Mouse (Mus musculus): ENCODE results near the gene Olfr353.

Gene Olfr353

DNA sequence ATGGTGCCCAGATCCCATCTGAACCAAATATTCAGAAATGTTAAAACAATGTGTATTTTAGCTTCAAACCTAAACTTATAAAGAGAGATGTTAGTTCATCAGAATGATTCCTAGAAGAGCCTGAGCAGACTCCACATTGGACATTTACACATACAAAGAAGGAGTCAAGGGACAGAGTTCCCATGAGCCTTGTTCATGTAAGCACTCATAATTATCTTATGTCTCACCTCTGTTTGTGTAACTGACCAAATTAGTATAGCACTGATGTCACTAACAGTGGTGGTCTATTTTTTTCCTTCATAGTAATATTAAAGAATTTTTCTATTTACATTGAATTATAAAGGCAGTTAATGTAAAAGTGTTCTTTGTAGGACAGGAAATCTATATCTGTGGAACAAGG is at the start of gene Olfr353:
Olfr353 (minus strand) TSS at position 101 of the 400 bp plus-strand sequence.
- no peak for DNase-seq (ENCODE audit: low read depth, low spot score)

DNA sequence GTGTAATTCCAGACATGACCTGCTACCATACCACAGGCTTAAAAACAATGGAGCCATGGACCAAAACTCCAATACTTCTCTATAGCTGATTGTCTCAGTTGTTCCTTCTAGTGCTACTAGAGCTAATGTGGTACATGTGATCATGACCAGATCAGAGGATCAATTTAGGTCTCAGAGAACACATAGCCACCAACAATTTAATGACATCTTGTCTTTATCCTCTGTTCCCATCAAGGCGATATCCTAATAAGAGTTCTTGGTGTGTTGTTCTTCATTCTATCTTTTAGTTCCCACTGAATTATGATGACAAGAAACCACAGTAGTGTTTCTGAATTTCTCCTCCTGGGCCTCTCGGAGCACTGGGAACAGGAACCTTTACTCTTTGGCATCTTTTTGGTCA is 44.1 kb upstream of the Olfr353 start, which contains the start of gene Olfr356:
Olfr356 (plus strand) TSS at position 301 of the 400 bp plus-strand sequence.
- DNase-seq (ENCODE audit: low read depth, low spot score), result no peak

DNA sequence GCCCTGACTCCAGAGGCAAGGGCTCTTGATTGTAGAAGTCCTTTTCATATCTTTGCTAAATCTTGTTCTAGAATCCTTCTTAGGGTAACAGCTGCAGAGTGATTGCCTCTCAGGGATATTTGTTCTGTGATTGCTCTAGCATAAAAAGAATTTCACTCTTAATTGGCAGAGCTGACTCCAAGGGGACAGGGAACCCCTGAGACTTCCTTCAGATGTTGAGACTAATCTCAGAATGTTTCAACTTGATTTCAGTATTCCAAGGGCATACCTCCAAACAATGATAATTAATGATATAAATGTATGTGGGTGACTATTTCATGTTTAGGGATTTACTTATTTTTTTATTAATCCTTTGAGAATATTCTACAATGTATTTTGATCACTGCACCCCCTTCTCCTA is 36.1 kb upstream of the Olfr353 start, which contains the start of gene Olfr355:
Olfr355 (minus strand) TSS at position 101 of the 400 bp plus-strand sequence.
- no peak for DNase-seq (ENCODE audit: low read depth, low spot score)

DNA sequence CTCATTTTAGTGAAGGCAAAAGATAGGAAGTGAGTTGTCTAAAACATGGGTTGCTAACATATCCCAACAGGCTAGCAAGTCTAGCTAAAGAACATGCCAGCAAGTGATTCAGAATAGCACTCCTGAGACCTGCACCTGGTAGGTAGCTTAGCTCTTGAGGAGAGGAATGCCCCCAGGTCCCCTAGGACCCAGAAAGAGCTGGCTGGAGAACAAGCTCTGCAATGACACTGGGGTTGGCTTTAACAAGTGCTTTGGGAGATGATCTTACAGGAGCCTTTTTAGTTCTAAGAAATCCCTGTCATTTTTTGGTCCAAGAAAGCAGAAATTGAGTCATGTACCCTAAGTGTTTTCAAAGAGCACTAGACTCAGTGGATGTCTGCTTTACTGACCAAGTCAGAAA is 12.6 kb upstream of the Olfr353 start, which contains the start of gene Olfr354:
Olfr354 (plus strand) TSS at position 301 of the 400 bp plus-strand sequence.
- DNase-seq (ENCODE audit: low read depth, low spot score), result no peak

DNA sequence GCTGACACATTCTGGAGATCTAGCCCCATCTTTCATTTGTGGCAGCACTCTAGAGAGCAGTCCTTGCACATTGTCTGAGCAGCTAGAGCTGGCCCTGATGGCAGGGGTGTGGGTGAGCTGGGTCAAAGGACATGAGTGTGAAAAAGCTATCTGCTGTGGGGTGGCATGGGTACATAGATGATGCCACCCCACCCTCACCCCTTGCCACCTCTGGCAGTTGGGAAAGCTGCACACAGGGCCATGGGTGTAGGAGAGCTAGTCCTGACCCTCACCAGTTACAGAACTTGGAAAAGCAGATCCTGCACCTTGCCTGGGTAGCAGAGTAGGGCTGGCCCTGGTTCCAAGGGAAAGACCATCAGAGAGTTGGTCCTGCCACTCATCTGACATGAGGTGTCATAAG is 4.4 kb upstream of the Olfr353 start:
- DNase-seq (ENCODE audit: low read depth, low spot score), result no peak

DNA sequence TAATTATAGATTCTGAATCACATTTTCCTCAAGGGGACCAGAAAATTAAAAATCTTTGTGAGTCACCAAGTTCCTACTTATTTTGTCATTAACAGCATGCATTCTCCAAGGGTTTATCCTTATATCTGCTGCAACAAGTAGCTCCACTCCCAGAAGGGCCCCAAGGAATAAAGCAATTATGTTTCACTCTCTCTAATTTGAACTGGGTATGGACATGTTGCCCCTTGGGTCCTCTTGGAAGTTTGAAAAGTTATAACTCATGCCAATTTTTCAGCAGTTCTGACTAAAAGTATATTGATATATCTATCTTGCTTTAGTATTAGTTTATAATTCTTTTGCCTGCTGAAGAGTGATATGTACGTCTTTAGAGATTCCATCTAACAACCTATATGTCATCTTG is 24.6 kb downstream of the Olfr353 start, which contains the start of gene Olfr352:
Olfr352 (plus strand) TSS at position 301 of the 400 bp plus-strand sequence.
- no peak for DNase-seq (ENCODE audit: low read depth, low spot score)

DNA sequence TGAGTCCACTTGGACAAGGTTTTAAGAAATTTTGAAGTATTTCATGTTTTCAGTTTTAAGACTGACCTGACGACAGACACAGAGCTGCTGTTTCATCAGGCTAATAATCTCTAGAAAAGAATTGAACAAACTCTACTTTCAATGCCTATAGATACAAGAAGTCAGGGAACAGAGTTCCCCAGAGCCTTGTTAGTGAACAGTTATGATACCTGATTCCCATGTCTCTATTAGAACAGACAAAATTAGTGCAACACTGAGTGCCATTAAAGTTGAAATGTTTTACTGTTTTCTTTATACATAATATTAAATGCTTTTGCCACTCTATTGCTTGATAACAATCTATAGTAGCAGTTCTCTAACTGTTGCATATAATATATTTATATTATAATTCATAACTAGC is 30.2 kb downstream of the Olfr353 start, which contains the start of gene Olfr351:
Olfr351 (minus strand) TSS at position 101 of the 400 bp plus-strand sequence.
- no peak for DNase-seq (ENCODE audit: low read depth, low spot score)

DNA sequence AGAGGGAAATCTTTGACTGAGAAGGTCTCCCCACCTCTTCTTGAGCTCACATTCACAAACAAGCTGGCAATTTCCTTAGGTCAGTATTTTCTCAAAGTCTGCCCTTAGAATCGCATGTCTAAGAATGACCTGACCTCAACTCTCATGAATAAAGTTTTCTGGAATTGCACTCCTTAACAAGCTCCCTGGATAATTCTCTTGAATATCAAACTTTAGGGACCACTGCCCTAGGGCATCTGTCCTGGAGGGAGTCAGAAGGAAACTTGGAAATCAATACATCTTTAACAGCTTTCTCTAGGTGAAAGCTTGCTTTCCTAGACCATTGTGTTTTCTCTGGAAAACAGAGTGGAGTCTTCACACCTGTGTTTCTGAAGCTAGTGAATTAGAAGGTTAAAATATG is 46.7 kb downstream of the Olfr353 start, which contains the start of gene Olfr350:
Olfr350 (plus strand) TSS at position 301 of the 400 bp plus-strand sequence.
- no peak for DNase-seq (ENCODE audit: low read depth, low spot score)
